Mouse (Mus musculus) hindbrain, embryonic 16.5 days (tissue): ENCODE results near the gene Ccna2. TPM values are rescaled to one million over a fixed set of nuclear protein-coding genes. Genes with fewer than 3 reads are reported as not detected.

Source experiments
- ATAC-seq: fragments of 200-750 bp; cut with Nextera tagmentation; 2 replicates; pipeline ENCODE4 v1.8.0; 2017; ENCODE audit warnings: moderate TSS enrichment, moderate library complexity
- H3K27ac ChIP-seq: fragments of 300-500 bp; sonication (generic); 2 replicates; pipeline ENCODE4 v1.5.1; 2014; ENCODE audit warnings: low read depth, mild to moderate bottlenecking, control low read depth, low read length, moderate library complexity
- H3K27me3 ChIP-seq: fragments of 300-500 bp; sonication (generic); replicated peaks from 2 replicates; pipeline ENCODE4 v1.6.1; 2014; ENCODE audit warnings: low read length; ENCODE audit not compliant: control insufficient read depth, insufficient read depth
- H3K36me3 ChIP-seq: fragments of 300-500 bp; sonication (generic); 2 replicates; pipeline ENCODE4 v1.6.1; 2014; ENCODE audit warnings: mild to moderate bottlenecking, low read length, moderate library complexity, mixed read lengths; ENCODE audit not compliant: control insufficient read depth, insufficient read depth
- H3K4me1 ChIP-seq: fragments of 300-500 bp; sonication (generic); 2 replicates; pipeline ENCODE4 v1.6.1; 2014; ENCODE audit warnings: low read depth, low read length; ENCODE audit not compliant: control insufficient read depth, insufficient read depth
- H3K4me2 ChIP-seq: fragments of 300-500 bp; sonication (generic); 2 replicates; pipeline ENCODE4 v1.6.1; 2014; ENCODE audit warnings: mild to moderate bottlenecking, low read length, control low read depth, moderate library complexity
- H3K4me3 ChIP-seq: fragments of 300-500 bp; sonication (generic); 2 replicates; pipeline ENCODE4 v1.5.1; 2014; ENCODE audit warnings: mild to moderate bottlenecking, low read length, control low read depth, moderate library complexity
- H3K9ac ChIP-seq: fragments of 300-500 bp; sonication (generic); 2 replicates; pipeline ENCODE4 v1.6.1; 2014; ENCODE audit warnings: low read depth, mild to moderate bottlenecking, control low read depth, low read length, moderate library complexity
- H3K9me3 ChIP-seq: fragments of 300-500 bp; sonication (generic); 2 replicates; pipeline ENCODE4 v1.6.1; 2014; ENCODE audit warnings: mild to moderate bottlenecking, low read length, moderate library complexity; ENCODE audit not compliant: control insufficient read depth
- WGBS: fragments of 180-500 bp; shearing (Covaris S2); extraction: QIAGEN DNeasy Blood & Tissue Kit; methylation state at CpG from one replicate; pipeline ENCODE4 v1.1.7; 2014; 5-methylcytosine and 5-hydroxymethylcytosine counted together
- polyA plus RNA-seq: library from polyadenylated mRNA; unstranded; fragments of >200 nt; fragmentation: Nextera tagmentation; extraction: Ambion mirVana; gene quantifications from 2 replicates; pipeline ENCODE4 v1.2.1, GENCODE M21; 2015

Gene Ccna2
- polyA plus RNA-seq, 1 experiment from 2014 or later: 33.8 TPM

- Histone ChIP-seq H3K27me3 (peaks cover 15% of the 10 kb centered on the region), H3K9me3 (no peaks in the 10 kb centered on the region), H3K27ac (no peak overlapping the region), H3K4me2 (no peak overlapping the region), H3K9ac (no peak overlapping the region), H3K36me3 (no peaks in the 10 kb centered on the region), H3K4me3 (no peak overlapping the region), H3K4me1 (no peaks in the 10 kb centered on the region; the same call in 1 of the 2 replicates)
- 82% methylated on average over 3 of the region's 3 CpGs for WGBS
- no peak for ATAC-seq
These were observed 47.5 kb downstream of the Ccna2 start for GRCm38 (mm10) chr3:36524466-36524865.

DNA sequence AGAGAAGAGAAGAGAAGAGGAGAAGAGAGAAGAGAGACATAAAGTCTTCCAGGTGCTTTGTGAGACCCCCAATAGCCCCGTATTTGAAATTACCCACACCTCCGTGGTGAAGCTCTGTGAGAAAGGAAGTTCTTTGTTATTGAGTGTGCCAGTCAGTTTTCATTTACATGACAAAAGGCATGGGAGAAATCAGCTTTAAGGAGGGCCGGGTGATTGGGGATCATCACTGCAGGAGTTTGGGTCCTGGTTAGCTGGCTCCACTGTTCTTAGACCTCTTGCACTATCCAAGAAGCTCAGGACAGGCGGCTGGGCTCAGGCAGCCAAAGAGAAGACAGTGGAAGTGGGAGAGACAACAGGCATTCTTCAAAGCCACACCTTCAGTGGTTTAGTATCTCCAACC, 49.8 kb downstream of the Ccna2 start:
- Histone ChIP-seq H3K4me1 (no peaks in the 10 kb centered on the region; the same call in 1 of the 2 replicates), H3K27me3 (peaks cover 15% of the 10 kb centered on the region), H3K9ac (no peak overlapping the region), H3K9me3 (no peaks in the 10 kb centered on the region), H3K4me2 (no peak overlapping the region), H3K27ac (no peak overlapping the region), H3K36me3 (no peaks in the 10 kb centered on the region), H3K4me3 (no peak overlapping the region)
- ATAC-seq: no peak
- 5% methylated on average over 4 of the region's 4 CpGs for WGBS

DNA sequence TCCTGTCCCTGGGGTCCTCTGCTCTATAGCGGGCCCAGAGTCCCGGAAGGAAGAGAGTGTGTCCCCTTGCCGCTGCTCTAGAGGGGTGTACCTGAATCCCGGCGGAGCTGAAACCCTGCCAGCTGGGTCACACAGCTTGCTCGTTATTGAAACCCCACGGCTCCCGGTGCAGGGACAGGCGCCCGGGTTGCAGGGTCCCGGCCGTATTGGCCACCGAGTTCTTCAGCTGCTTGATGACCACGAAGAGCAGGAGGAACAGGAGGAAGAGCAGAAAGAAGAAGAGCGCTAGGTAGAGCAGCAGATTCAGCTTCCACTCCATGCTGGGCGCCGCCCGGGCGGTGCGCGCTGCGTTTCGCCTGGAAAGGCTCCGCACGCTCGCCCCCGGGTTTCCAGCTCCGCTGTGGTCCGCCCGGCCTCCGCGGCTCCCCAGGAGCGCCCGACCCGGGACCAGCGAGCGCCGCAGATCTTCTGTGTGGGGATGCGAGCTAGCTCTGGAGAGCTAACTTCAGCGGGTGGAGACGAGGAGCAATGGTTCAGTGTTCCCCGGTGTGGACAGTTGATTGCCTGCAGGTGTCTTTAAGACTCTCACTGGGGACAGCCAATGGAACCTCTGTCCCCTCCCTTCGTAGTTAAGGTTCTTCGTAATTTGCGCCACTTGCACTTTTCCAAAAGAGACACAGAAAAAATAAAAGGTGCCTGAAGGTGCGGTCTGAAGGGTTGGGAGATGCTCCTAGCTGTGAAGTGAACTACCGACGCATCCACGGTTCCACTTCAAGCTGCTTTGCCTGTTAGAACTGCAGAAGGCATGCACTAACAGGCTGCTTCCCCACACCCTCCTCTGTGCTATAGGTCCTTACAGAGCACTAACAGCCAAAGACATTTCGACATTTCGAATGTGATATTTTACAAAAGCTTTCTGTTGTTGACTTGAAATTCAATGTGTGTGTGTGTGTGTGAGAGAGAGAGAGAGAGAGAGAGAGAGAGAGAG, 50.6 kb downstream of the Ccna2 start, which contains the start of gene Gm11549:
Gene Gm11549 (minus strand): TSS at position 741 of the 988 bp plus-strand sequence.
- H3K9ac ChIP-seq: peak within 1 kb of the TSS; percentile 59
- peak within 1 kb of the TSS; percentile 62 for H3K4me3 ChIP-seq
- ATAC-seq: peak; percentile 71
- H3K27ac ChIP-seq: no peak within 1 kb of the TSS
- H3K9me3 ChIP-seq: no peaks in the 10 kb centered on the region
- H3K4me1 ChIP-seq: no peaks in the 10 kb centered on the region; the same call in 1 of the 2 replicates
- WGBS: under 1% methylated on average over 51 of the region's 51 CpGs
- peaks cover 15% of the 10 kb centered on the region for H3K27me3 ChIP-seq
- H3K4me2 ChIP-seq: peak within 1 kb of the TSS; percentile 99
- no peaks in the 10 kb centered on the region for H3K36me3 ChIP-seq

- no peak overlapping the region for H3K9ac ChIP-seq
- no peak overlapping the region for H3K4me3 ChIP-seq
- no peak overlapping the region for H3K27ac ChIP-seq
- no peaks in the 10 kb centered on the region for H3K36me3 ChIP-seq
- no peak overlapping the region for H3K4me2 ChIP-seq
- no peaks in the 10 kb centered on the region for H3K9me3 ChIP-seq
- peaks cover 7% of the 10 kb centered on the region for H3K27me3 ChIP-seq
- WGBS: 90% methylated on average over 9 of the region's 9 CpGs
- no peaks in the 10 kb centered on the region; the same call in 1 of the 2 replicates for H3K4me1 ChIP-seq
- ATAC-seq: no peak
These were observed 55.8 kb downstream of the Ccna2 start for GRCm38 (mm10) chr3:36516196-36516595.

Other genes starting within 250 kb of the Ccna2 start
- 74.7 and 94.7 TPM in 2 replicates for gene Anxa5, start 96.3 kb downstream of the Ccna2 start, polyA plus RNA-seq
- gene 1810062G17Rik, start 96.2 kb downstream of the Ccna2 start, polyA plus RNA-seq: 0.29 and 0.41 TPM in 2 replicates
- gene Gm11549, start 50.3 kb downstream of the Ccna2 start, polyA plus RNA-seq: 0.47 and 0.75 TPM in 2 replicates
- 73.4 and 81.9 TPM in 2 replicates for gene Exosc9, start 19.5 kb downstream of the Ccna2 start, polyA plus RNA-seq
- 23.7 and 25.4 TPM in 2 replicates for gene Bbs7, start 41.3 kb upstream of the Ccna2 start, polyA plus RNA-seq
- gene Trpc3, start 118.0 kb upstream of the Ccna2 start, polyA plus RNA-seq: 11.3 and 14.6 TPM in 2 replicates